Mouse (Mus musculus): ENCODE measurements at regions not wholly inside any gene's neighbourhood (a gene's known extent, or its start where the extent isn't known, plus 50 kb on each side); places are given as distances from the start of the nearest gene placed in this dataset.

DNA sequence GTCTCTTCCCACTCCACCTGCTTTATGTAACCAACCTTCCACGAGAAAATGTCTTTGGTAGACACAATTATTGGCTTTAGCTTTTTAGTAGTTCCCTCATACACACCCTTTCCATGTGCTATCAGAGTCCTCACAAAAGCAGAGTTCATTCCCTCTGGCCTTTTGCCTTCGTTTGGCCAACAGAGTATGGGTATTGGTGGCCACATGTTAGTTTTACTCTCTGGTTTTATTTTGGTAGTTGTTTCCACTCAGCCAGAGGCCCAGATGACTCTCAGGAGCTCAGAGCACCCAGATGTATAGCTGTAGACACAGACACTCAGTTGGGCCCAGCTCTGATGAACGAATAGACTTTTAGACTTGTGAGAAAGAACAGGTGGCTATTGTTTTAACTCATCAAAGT is 286.4 kb downstream of the Pten start:
- DNase-seq (ENCODE audit: low read depth, low spot score): no peak

DNA sequence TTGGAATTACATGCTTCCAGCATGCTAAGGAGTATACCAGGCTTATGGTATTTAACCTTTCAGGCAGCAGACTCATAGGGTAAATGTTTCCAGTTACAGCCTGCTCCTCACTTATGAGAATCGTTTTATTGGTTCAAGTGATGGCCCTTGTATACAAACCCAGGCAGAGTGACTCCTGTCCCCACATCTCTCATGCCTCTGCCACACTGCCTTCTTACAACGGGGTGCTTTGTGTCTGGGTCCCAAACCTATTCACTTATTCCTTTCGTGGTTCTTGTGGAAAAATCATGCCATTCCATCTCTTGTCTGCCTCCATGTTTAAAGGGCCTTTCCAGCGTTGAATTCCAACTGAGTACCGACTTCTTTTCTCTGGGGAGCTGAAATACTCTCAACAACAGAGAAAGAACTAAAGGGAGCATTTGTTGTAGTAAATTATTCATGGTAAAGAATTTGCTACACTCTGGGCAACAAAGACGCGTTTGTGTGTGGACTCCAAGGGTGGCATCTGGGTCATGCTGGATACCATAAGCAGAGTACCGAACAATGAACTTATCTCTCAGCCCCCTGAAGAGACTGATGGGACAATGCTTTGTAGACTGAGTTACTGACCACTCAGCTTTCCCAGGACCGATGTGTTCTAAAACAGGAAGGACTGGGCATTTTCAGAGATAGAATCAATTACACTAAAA is 291.6 kb downstream of the Pten start:
- no peak for DNase-seq (ENCODE audit: low read depth, low spot score)

DNA sequence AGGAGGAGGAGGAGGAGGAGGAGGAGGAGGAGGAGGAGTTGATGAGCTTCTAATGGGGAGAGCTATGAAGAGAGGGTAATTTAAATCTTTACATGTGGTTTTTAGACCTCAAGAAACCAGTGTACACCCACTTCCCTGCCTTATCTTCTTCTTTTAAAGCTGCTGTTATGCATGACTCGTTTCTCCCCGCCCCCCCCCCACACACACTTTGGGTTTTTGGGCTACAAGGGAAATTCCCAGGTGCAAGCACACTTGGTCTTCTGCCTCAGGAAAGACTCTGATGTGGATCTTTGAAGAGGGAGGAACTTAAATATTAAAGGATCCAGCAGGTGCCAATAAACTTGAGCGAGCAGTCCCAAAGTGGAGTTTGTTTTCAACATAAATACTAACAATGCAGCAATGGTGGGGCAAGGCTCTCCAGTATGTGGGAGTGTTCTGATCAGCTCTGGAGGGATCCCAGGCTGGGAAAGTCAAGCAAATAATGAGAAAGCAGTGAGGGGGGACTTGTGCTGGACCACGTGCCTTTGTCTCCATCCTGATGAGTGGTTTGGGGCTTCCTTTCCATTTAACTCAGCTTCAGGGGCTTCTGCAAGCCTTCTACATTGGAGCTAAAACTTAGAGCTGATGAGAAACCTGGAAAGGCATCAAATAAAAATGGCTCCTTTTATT is 296.0 kb downstream of the Pten start:
- no peak for DNase-seq (ENCODE audit: low read depth, low spot score)

DNA sequence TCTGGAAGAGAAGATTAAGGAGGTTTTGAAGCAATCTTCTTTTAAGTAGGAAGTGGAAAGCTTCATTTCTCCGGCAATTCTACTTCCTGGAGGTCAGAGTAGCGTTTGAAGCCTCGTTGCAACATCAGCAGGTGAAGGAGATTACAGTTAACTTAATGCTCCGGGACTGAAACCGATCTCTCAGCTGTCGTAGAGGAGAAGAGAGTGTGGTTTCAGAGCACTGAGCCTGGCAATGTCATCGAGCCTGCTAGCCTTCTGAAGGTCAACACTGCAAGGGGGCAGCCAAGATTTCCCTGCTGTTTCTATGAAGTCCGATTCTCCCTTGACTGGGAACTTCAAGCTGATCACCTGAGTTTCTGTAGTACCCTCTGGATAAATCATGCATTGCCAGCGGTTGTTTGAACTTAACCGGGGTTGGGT is 299.1 kb downstream of the Pten start:
- DNase-seq (ENCODE audit: low read depth, low spot score): no peak

DNA sequence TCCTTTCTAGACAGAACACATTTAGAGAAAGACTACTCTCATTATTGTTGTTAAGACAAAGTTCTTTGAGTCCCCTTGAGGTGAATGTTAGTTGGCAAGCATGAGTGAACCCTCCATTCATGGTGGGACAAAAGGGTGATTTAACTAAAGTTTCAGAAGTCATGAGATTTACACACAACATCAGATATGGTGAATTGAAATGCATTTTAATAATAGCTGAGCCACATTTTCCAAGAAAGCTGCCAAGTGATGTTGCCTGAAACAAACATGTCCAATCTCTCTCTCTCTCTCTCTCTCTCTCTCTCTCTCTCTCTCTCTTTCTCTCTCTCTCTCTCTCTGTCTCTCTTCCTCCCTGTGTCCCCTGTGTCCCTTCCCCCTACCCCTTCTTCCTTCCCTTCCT is 303.7 kb downstream of the Pten start:
- no peak for DNase-seq (ENCODE audit: low read depth, low spot score)

DNA sequence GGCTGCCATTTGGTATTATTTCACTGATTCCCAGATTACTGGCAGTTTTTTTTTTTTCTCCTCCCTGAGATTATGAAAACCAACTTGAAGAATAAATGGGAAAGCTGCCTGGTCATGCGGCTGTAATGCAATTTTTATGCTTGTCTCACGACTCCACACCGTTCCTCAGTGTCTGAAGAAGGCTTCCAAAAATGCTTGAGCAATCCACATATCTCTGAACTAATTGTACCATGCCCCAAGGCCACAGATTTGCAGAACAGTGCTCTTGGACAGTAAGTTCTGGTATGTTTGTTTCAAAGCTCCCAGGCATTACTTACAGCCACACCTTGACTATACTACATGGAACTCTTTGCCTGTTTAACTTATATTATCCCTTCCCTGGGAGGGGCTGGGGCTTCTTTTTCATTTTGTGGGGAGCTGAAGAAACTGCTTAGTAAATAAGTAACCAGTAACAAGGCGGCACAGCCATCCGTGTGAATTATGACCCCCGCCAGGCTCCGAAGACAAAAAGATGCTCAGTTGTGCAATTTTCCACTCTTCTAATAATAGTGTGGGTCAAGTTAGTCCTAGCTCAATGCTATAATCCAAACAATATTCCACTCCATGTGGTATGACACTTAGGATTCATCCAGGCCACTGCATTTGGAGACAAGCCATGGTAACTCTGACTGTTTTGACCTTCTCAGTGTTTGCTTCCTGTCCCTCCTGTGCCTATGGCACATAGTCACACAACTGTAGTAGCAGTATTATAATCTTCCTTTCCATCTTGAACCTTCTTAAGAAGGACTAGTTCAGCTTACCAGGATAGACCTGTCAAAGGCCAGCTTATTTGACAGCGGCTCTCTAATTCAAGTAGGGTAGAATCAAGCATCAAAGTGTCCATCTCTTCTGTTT is 305.1 kb downstream of the Pten start:
- DNase-seq (ENCODE audit: low read depth, low spot score): no peak

DNA sequence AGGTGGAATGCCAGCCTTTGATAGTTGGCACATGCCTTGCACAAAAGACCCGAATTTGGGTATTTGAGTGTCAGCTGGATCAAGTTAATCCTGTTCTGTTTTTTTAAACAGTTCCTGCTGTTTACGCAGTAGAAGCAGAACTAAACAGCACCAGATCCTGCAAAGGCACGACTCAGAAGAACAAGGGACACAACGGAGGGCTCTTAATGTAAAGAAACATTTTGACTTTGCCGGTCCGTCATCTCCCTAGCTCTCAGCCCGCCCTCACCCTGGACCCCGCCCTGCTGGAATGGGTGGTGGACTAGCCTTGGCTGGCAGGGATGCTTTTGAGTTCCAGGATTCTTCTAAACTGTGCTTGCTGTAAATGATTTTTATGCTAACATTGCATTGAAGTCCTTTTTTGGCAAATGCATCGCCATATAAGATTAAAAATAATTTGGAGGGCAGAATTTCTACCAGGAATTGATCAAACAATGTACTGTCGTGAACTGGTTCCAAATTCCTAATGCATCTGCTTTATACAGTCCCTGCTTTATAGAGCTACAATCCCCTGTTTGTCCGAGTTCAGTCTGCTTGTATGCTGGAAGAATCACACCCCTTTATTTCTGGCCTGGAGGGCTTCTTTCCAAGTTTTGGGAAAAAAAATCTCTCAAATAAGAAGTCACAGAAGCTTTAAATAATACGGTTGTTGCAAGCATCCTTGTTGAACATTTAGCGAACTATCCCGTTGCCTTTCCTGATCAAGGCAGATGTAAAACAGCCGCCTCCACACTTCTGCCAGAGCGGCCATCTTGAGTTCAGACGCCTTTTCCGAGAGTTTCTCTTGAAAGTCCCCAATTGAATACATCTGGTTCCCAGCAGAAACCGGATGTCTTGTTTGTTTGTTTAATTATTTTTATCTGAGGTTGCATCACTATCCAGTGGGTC is 308.2 kb downstream of the Pten start:
- no peak for DNase-seq (ENCODE audit: low read depth, low spot score)

DNA sequence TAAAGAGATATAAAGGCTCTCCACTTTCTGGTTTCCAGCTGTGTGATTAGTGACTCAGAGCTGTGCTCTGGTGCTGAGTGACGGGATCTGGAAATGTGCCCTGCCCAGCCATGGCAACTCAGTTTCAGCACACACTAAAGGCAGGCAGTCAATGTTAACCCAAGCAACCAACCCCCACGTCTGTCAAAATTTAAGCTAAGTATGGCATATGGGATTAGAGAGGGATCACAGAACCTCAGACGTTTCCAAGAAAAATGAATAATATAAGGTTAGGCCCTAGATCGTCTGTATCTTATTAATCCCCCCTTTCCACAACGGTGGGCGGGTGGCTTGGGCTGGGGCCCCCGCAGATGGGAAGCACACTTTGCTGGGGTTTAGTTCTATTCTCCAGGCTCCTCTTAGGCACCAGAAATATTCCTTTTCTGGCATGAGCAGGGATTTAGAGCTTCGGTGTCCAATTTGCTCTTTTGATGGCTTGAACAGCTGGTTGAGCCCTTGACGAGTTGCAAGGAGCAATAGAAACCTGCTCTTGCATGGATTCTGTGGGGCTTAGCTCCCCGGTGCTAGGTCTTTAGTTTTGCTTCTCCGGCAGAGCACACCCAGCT is 311.2 kb downstream of the Pten start:
- no peak for DNase-seq (ENCODE audit: low read depth, low spot score)

DNA sequence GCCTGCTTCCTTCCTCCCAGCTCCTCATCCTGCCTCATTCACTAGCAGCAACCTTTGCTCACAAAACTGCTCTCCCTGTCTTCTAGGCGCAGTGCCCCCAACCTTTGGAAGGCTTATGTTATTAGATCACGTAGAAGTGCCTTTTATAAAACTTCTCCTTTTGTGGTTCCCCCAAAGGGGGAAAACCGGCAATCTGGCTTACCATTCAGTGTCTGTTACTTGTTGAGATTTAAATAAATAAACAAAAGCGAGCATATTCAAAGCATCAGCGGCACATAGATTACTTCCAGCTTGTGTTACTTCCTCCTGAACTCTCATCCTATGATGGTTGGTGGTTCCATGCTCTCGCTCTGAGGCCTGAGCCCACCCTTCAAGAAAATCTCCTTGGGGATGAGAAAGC is 312.5 kb downstream of the Pten start:
- DNase-seq (ENCODE audit: low read depth, low spot score): no peak

DNA sequence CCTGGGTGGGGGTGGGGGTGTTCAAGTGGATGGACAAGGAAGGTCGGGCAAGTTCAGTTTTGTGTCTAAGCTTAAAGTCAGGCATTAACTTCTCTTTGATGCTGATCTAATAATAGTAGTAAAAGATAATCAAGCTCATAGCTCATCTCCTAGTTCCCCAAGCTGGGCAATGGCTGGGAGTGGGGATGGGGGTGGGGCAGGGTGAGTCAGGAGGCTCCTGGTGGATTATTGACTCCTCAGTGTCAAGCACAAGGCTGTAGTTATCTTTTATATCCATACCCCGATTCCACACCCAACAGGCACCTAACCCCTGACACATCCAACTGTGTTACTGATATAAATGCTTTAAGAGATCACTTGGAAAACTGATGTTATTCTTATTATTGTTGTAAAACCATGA is 315.0 kb downstream of the Pten start:
- no peak for DNase-seq (ENCODE audit: low read depth, low spot score)

DNA sequence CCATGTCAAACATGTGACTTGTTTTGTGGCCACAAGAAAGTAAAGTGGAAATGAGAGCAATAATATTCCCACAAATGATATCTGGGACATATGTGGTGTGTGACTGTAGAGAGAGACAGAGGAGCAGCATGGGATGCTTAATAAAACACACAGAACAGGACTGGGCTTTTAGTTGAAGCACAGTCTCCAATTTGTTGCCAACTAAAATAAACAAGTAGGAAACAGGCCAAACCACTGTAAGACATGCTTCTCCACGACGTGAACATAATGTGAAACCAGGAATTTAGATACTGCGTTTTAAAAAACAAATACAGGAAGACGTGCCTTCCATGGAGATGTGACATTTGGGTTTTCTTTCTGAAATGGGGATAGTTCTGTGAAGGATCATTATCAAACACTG is 317.2 kb downstream of the Rnls start:
- DNase-seq (ENCODE audit: low read depth, low spot score): no peak

DNA sequence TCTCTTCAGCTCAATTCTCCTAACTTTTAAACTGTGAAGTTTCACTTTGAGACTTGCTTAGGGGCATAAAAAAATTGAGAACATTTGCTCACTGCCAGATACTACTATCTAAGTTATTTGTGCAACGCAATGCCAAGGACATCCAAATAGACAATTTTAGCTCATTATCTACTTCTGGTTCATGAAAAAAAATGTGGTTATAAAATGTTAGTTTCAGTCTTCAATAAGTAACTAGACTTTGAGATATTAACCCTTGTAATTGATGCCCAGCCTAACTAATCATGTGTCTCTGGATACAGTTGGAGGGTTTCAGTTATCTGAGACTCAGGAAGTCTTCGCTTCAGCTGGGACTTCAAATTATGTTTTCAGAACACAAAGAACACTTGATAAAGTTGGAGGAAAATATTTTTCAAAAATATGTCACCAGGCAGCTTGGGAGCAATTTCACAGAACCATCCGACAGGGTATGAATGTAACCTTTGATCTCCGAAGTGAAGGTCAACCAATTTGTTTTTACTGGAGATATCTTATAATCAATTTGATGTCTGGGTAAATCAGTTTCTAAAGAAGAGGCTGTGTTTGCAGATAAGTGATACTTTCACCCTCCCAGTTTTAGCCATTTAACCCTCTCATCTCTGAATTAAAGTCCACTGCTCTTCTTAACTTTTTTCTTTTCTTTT is 313.3 kb downstream of the Rnls start:
- DNase-seq (ENCODE audit: low read depth, low spot score): no peak

DNA sequence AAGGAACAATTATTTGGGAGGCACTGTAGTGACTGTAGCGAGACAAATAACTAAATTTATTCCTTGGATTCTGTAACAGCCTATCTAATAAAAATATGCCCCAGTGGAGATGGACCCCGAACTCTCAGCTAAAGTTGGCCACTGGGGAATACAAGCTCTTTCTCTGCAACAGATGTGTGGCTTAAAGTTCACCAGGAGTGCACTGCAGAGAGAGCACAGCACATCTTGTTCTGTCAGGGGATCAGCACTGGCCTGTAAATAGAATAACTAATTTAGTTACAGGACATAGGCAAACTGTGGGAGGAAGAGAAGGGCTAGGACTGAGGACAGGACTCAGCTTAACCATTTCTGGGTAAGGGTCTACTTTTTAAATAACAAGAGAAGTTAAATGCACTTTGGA is 312.1 kb downstream of the Rnls start:
- no peak for DNase-seq (ENCODE audit: low read depth, low spot score)

DNA sequence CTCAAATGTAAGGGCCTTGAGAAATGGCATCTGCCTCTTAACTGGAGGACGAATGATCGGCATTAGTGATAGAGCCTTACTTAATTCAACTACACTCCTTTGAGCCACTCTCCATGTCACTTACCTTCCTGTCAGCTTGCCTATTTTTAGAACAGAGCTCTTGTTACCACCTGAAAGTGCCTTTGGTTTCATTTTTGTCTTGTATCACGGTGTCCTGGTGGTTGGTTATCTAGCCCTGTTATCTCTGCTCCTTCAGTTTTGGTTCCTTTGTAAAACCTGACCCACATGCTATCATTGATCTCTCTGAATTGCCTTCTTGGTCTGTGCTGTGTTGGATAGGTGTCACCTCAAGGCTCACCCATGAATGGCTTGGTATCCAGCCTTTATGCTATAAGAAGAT is 310.6 kb downstream of the Rnls start:
- DNase-seq (ENCODE audit: low read depth, low spot score): no peak

DNA sequence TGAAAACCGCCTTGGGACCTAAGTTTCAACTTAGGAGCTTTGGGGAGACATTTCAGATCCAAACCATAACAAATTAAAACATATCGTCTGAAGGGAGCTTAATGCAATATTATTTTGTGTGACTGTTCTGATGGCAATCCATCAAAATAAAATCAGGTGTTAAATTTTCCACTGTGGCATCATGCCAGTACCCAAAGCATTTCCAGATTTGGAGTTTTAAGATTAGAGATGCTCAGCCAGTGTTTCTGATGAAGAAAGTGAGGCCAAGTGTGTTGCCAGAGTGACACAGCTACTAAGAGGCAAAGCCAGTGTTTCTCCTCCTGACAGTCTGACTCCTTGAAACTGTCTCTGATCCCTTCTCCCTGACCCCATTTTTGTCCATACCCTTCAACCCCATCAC is 308.7 kb downstream of the Rnls start:
- DNase-seq (ENCODE audit: low read depth, low spot score): no peak

DNA sequence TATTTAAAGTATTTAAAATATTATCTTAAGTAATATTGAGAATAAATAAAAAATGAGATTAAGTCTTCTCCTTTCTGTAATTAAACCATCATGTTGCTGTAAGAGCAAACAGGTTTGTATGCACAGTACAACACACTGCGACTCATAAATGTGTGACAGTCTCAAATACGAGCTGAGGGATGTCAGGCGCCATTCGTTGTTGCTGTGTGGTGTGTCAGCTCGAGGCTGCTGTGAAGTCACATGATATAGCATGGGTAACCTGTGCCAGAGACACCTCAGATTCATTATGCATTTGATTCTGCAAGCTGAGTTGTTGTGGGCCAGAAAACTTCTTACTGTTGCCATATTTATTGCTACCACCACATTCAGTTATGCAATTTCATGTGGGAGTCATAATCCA is 307.4 kb downstream of the Rnls start:
- DNase-seq (ENCODE audit: low read depth, low spot score): no peak

Measured in retina, postnatal 7 days (tissue).